Comparison of ENCODE assay signal across 20 mouse cellular contexts in the genomic region with DNA sequence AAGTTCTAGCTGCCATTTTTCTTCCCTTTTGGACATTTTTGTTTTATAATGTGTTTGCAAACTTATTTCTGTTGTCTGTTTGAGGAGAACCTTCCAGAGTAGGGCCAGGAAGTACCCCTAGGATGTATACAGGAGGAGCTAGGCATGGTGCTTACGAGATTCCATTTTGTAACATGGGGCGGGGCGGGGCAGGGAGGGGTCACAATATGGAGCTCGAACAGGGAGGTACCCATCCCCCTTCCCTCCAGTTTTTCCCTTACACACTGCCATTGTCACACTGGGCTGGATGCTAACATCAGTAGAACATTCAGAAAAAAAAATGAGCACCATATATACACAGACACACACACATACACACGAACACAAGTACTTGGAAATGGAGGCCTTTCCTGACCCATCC.
DNase-seq lines count a peak whose midpoint lies in the region; ATAC-seq and TF ChIP-seq lines count a peak whose summit lies in the region.
"Had no signal": no experiment of that assay in that cellular context is flagged by ENCODE, and none has a peak within 500 bp of the region (broad histone marks: within the 10 kb centered on the region; RNA-seq: fewer than 3 reads in every experiment).

No protein-coding gene starts in this region.

- 92% methylated on average over 5 of the region's 5 CpGs for WGBS in forebrain, embryonic 11.5 days
- 92% methylated on average over 5 of the region's 5 CpGs for WGBS in forebrain, embryonic 15.5 days
- WGBS in stomach, embryonic 16.5 days, result 87% methylated on average over 5 of the region's 5 CpGs
- 77% methylated on average over 5 of the region's 5 CpGs for WGBS in stomach, postnatal 0 days
- 71% methylated on average over 5 of the region's 5 CpGs for WGBS in liver, embryonic 14.5 days (ENCODE audit: insufficient replicate concordance)

- no peak for TF ChIP-seq CTCF in stomach, postnatal 0 days (IDR thresholded peaks at IDR 0.05; ENCODE audit: low read depth)
- TF ChIP-seq CTCF in liver, embryonic 14.5 days (IDR thresholded peaks at IDR 0.05; ENCODE audit: low read depth), result no peak

- no peaks in the 10 kb centered on the region; the same call in 1 of the 2 replicates for H3K9me3 ChIP-seq in forebrain, embryonic 11.5 days (ENCODE audit: control insufficient read depth, low read length)
- no peaks in the 10 kb centered on the region for H3K9me3 ChIP-seq in forebrain, embryonic 15.5 days
- H3K9me3 ChIP-seq in stomach, embryonic 16.5 days (replicated peaks; ENCODE audit: control insufficient read depth, low read length), result no peaks in the 10 kb centered on the region
- no peaks in the 10 kb centered on the region for H3K9me3 ChIP-seq in stomach, postnatal 0 days (ENCODE audit: control insufficient read depth, low read length)
- no peaks in the 10 kb centered on the region for H3K9me3 ChIP-seq in liver, embryonic 14.5 days (ENCODE audit: control insufficient read depth, low read length)
- H3K9me3 ChIP-seq: embryonic facial prominence, embryonic 15.5 days; forebrain, embryonic 13.5 days; heart, embryonic 15.5 days; hindbrain, embryonic 12.5 days had no signal

- H3K27ac ChIP-seq in forebrain, embryonic 11.5 days (ENCODE audit: low read depth, low read length), result no peak overlapping the region
- H3K27ac ChIP-seq in forebrain, embryonic 15.5 days (replicated peaks), result no peak overlapping the region
- H3K27ac ChIP-seq in stomach, embryonic 16.5 days (ENCODE audit: low read length), result no peak overlapping the region
- no peak overlapping the region for H3K27ac ChIP-seq in stomach, postnatal 0 days (replicated peaks)
- H3K27ac ChIP-seq in liver, embryonic 14.5 days, result peak overlapping the region; percentile 95
- H3K27ac ChIP-seq: embryonic facial prominence, embryonic 15.5 days; forebrain, embryonic 13.5 days; gastrocnemius, adult 2 months; heart, embryonic 15.5 days; hindbrain, embryonic 12.5 days had no signal

- no peak overlapping the region for H3K9ac ChIP-seq in forebrain, embryonic 11.5 days (ENCODE audit: low read length)
- no peak overlapping the region for H3K9ac ChIP-seq in forebrain, embryonic 15.5 days (replicated peaks)
- H3K9ac ChIP-seq in stomach, embryonic 16.5 days (ENCODE audit: low read length), result no peak overlapping the region
- H3K9ac ChIP-seq in stomach, postnatal 0 days (ENCODE audit: low read length), result no peak overlapping the region
- 0 out of 2 replicates have a peak overlapping the region, but pooled peaks have one; percentile 75 for H3K9ac ChIP-seq in liver, embryonic 14.5 days (replicated peaks)
- H3K9ac ChIP-seq: embryonic facial prominence, embryonic 15.5 days; forebrain, embryonic 13.5 days; heart, embryonic 15.5 days; hindbrain, embryonic 12.5 days had no signal

- no peak for TF ChIP-seq EP300 in stomach, postnatal 0 days (optimal IDR thresholded peaks at IDR 0.05)
- TF ChIP-seq EP300 in liver, embryonic 14.5 days (IDR thresholded peaks at IDR 0.05; ENCODE audit: low read depth), result no peak

- peaks cover 7% of the 10 kb centered on the region for H3K36me3 ChIP-seq in forebrain, embryonic 11.5 days (ENCODE audit: control insufficient read depth, insufficient read depth, low read length)
- no peaks in the 10 kb centered on the region for H3K36me3 ChIP-seq in forebrain, embryonic 15.5 days
- peaks cover 5% of the 10 kb centered on the region for H3K36me3 ChIP-seq in stomach, embryonic 16.5 days (ENCODE audit: control insufficient read depth, insufficient read depth, low read length)
- peaks cover 5% of the 10 kb centered on the region for H3K36me3 ChIP-seq in stomach, postnatal 0 days (ENCODE audit: control insufficient read depth, insufficient read depth, low read length)
- peaks cover 16% of the 10 kb centered on the region for H3K36me3 ChIP-seq in liver, embryonic 14.5 days (replicated peaks; ENCODE audit: control insufficient read depth, insufficient read depth, low read depth)

- H3K4me3 ChIP-seq in forebrain, embryonic 11.5 days (ENCODE audit: low read depth, low read length), result no peak overlapping the region
- no peak overlapping the region for H3K4me3 ChIP-seq in forebrain, embryonic 15.5 days
- no peak overlapping the region for H3K4me3 ChIP-seq in stomach, embryonic 16.5 days (replicated peaks; ENCODE audit: low read length)
- no peak overlapping the region for H3K4me3 ChIP-seq in stomach, postnatal 0 days (ENCODE audit: low read depth, low read length)
- H3K4me3 ChIP-seq in liver, embryonic 14.5 days (ENCODE audit: insufficient read depth in 1 of 2, low read depth in 2 of 2, low read length in 2 of 2), result 0 out of 4 replicates have a peak overlapping the region, but pooled peaks of 1 of the 2 experiments have one; percentile 69
- H3K4me3 ChIP-seq: embryonic facial prominence, embryonic 15.5 days; forebrain, embryonic 13.5 days; gastrocnemius, adult 2 months; heart, embryonic 15.5 days; hindbrain, embryonic 12.5 days had no signal

- 0 out of 2 replicates have a peak, but pooled peaks cover 3% of the 10 kb centered on the region for H3K4me1 ChIP-seq in forebrain, embryonic 11.5 days (replicated peaks; ENCODE audit: control insufficient read depth, insufficient read depth, low read length)
- peaks cover 5% of the 10 kb centered on the region; the same call in 1 of the 2 replicates for H3K4me1 ChIP-seq in forebrain, embryonic 15.5 days
- H3K4me1 ChIP-seq in stomach, embryonic 16.5 days (ENCODE audit: control insufficient read depth, insufficient read depth, low read length), result no peaks in the 10 kb centered on the region
- no peaks in the 10 kb centered on the region for H3K4me1 ChIP-seq in stomach, postnatal 0 days (replicated peaks; ENCODE audit: control insufficient read depth, insufficient read depth)
- peaks cover 52 to 54% of the 10 kb centered on the region in 2 experiments for H3K4me1 ChIP-seq in liver, embryonic 14.5 days (replicated peaks; ENCODE audit: control insufficient read depth in 2 of 2, insufficient read depth in 2 of 2, low read length in 1 of 2)
- H3K4me1 ChIP-seq: embryonic facial prominence, embryonic 15.5 days had no signal

- no peaks in the 10 kb centered on the region for H3K27me3 ChIP-seq in forebrain, embryonic 11.5 days (ENCODE audit: control insufficient read depth, insufficient read depth, low read length)
- H3K27me3 ChIP-seq in forebrain, embryonic 15.5 days, result no peaks in the 10 kb centered on the region
- H3K27me3 ChIP-seq in stomach, embryonic 16.5 days (ENCODE audit: control insufficient read depth, insufficient read depth, low read length), result no peaks in the 10 kb centered on the region
- H3K27me3 ChIP-seq in stomach, postnatal 0 days (ENCODE audit: control insufficient read depth, insufficient read depth, low read length), result no peaks in the 10 kb centered on the region
- H3K27me3 ChIP-seq in liver, embryonic 14.5 days (ENCODE audit: control insufficient read depth, insufficient read depth, low read length), result no peaks in the 10 kb centered on the region
- H3K27me3 ChIP-seq: embryonic facial prominence, embryonic 15.5 days; heart, embryonic 15.5 days; hindbrain, embryonic 12.5 days; Patski had no signal

- peak; percentile 32 for DNase-seq in forebrain, embryonic 11.5 days (ENCODE audit: low spot score)
- no peak for DNase-seq in stomach, postnatal 0 days (ENCODE audit: low spot score)
- no peak for DNase-seq in liver, embryonic 14.5 days (ENCODE audit: low read depth in 3 of 3, low spot score in 3 of 3)
- DNase-seq in kidney, adult 9 months, result no peak
- DNase-seq in left cerebral cortex, adult 11 months (ENCODE audit: low spot score), result no peak
- DNase-seq: adrenal gland, postnatal 14 days; cerebellum, adult 2 months; cerebellum, postnatal 10 days; gastrocnemius, adult 2 months; gastrocnemius, postnatal 25 days had no signal

- ATAC-seq in forebrain, embryonic 11.5 days (replicated peaks; ENCODE audit: low FRiP score), result no peak
- no peak for ATAC-seq in forebrain, embryonic 15.5 days (replicated peaks)
- ATAC-seq in stomach, embryonic 16.5 days (ENCODE audit: insufficient read depth, low FRiP score), result peak; percentile 21; the same call in 1 of the 2 replicates
- ATAC-seq in stomach, postnatal 0 days (ENCODE audit: low FRiP score, low TSS enrichment), result no peak
- 0 out of 2 replicates have a peak, but pooled peaks have one; percentile 11 for ATAC-seq in liver, embryonic 14.5 days (ENCODE audit: insufficient read depth)
- ATAC-seq: activated CD4-positive, CD25-positive, alpha-beta regulatory T cell, adult 4 months; forebrain, embryonic 13.5 days; hindbrain, embryonic 16.5 days; inflammation-experienced regulatory T-cells, adult 6 months; Patski had no signal

- no peak overlapping the region for H3K4me2 ChIP-seq in forebrain, embryonic 11.5 days (ENCODE audit: low read depth, low read length, severe bottlenecking)
- H3K4me2 ChIP-seq in forebrain, embryonic 15.5 days (replicated peaks), result no peak overlapping the region
- H3K4me2 ChIP-seq in stomach, embryonic 16.5 days (ENCODE audit: low read depth, low read length), result no peak overlapping the region
- H3K4me2 ChIP-seq in stomach, postnatal 0 days (replicated peaks; ENCODE audit: low read depth), result no peak overlapping the region
- H3K4me2 ChIP-seq in liver, embryonic 14.5 days (ENCODE audit: low read depth), result peak overlapping the region; percentile 88
- H3K4me2 ChIP-seq: embryonic facial prominence, embryonic 15.5 days; forebrain, embryonic 13.5 days; heart, embryonic 15.5 days; hindbrain, embryonic 12.5 days had no signal

Comparison
In these comparisons a context has a peak if more than half of its experiments do, and no peak if none do; other contexts are left out.
1. ATAC-seq: peak in stomach, embryonic 16.5 days (single experiment) and liver, embryonic 14.5 days (single experiment); none in forebrain, embryonic 11.5 days (single experiment), forebrain, embryonic 15.5 days (single experiment) and stomach, postnatal 0 days (single experiment).